Comparison of ENCODE assay signal across 24 mouse cellular contexts in the genomic region with DNA sequence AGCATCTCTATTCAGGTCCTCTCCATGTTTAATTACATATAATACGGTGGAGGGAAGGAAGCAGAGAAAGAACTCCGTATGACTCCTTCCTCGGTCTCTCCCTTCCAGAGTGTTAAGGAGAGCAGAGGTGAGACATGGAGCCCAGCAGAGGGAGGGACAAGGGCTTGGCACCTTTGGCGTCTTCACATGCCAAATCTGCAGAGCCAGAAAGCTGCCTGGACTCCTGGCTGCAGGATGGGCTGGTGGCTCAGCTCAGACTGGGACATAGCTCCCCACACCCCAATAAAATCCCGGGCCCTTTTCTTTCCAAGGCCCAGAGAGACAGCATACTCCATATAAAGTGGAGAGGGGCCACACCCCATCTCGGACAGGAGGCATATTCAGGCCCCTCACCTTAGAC.
"Had no signal": no experiment of that assay in that cellular context is flagged by ENCODE, and none has a peak within 500 bp of the region (broad histone marks: within the 10 kb centered on the region; RNA-seq: fewer than 3 reads in every experiment).

No protein-coding gene starts in this region.

- H3K4me2 ChIP-seq: heart, embryonic 12.5 days; hindbrain, embryonic 13.5 days; hindbrain, embryonic 15.5 days; kidney, embryonic 15.5 days; limb, embryonic 12.5 days; liver, embryonic 12.5 days had no signal

- H3K9me3 ChIP-seq: heart, embryonic 10.5 days; heart, embryonic 12.5 days; hindbrain, embryonic 13.5 days; hindbrain, embryonic 15.5 days; kidney, embryonic 15.5 days; limb, embryonic 10.5 days; limb, embryonic 12.5 days; liver, embryonic 12.5 days had no signal

- H3K27ac ChIP-seq: heart, embryonic 10.5 days; hindbrain, embryonic 13.5 days; hindbrain, embryonic 15.5 days; hindbrain, postnatal 0 days; kidney, embryonic 15.5 days; kidney, postnatal 0 days; left cerebral cortex, adult 2 months; limb, embryonic 10.5 days; limb, embryonic 12.5 days; liver, embryonic 12.5 days; liver, embryonic 14.5 days had no signal

- H3K27me3 ChIP-seq: hindbrain, embryonic 13.5 days; hindbrain, embryonic 15.5 days; limb, embryonic 12.5 days had no signal

- H3K36me3 ChIP-seq: heart, embryonic 10.5 days; heart, embryonic 12.5 days; hindbrain, embryonic 13.5 days; hindbrain, embryonic 15.5 days; kidney, embryonic 15.5 days; limb, embryonic 10.5 days; limb, embryonic 12.5 days; liver, embryonic 12.5 days had no signal

- ATAC-seq: hindbrain, postnatal 0 days; intestine, embryonic 16.5 days; liver, embryonic 12.5 days had no signal

- H3K4me3 ChIP-seq: heart, embryonic 10.5 days; heart, embryonic 12.5 days; hindbrain, embryonic 13.5 days; hindbrain, embryonic 15.5 days; kidney, embryonic 15.5 days; left cerebral cortex, adult 2 months; limb, embryonic 10.5 days; limb, embryonic 12.5 days; liver, embryonic 12.5 days had no signal

- H3K9ac ChIP-seq: heart, embryonic 12.5 days; hindbrain, embryonic 13.5 days; hindbrain, embryonic 15.5 days; kidney, embryonic 15.5 days; limb, embryonic 12.5 days; liver, embryonic 12.5 days; liver, embryonic 14.5 days had no signal

- DNase-seq: gastrocnemius, postnatal 14 days; gastrocnemius, postnatal 36 days; heart, postnatal 10 days; heart, postnatal 36 days; kidney, adult 11 months; kidney, adult 2 months; kidney, adult 9 months; kidney, postnatal 14 days; kidney, postnatal 36 days; layer of hippocampus, adult 9-11 months; liver had no signal

- H3K4me1 ChIP-seq: liver, embryonic 12.5 days had no signal
